Mouse (Mus musculus) CH12.LX (cell line): Measurements from ENCODE around the gene Ssh2. TPM values are rescaled to one million over a fixed set of nuclear protein-coding genes. Genes with fewer than 3 reads are reported as not detected.

Experiments
- DNase-seq: peaks from one replicate; pipeline ENCODE4 v3.0.0-alpha.2; 2013; ENCODE audit errors: extremely low read depth
- H3K27ac ChIP-seq: 2 replicates; pipeline ENCODE4 v1.5.1; 2012; ENCODE audit warnings: low read depth, mild to moderate bottlenecking, control low read depth, moderate library complexity; ENCODE audit not compliant: insufficient read depth
- H3K27me3 ChIP-seq: replicated peaks from 2 replicates; pipeline ENCODE3; 2012; ENCODE audit warnings: inconsistent platforms
- H3K36me3 ChIP-seq, 2 experiments: replicated peaks in 1 of 2; 2 replicates each; pipeline versions ENCODE3 to v1.6.1; 2012; ENCODE audit warnings: inconsistent platforms in 1 of 2, low read length in 1 of 2, mild to moderate bottlenecking in 1 of 2, mixed read lengths in 1 of 2, moderate library complexity in 1 of 2; ENCODE audit not compliant: control insufficient read depth in 1 of 2, insufficient read depth in 1 of 2
- H3K4me1 ChIP-seq, 2 experiments: 2 replicates each; pipeline ENCODE4 v1.6.1; 2012; ENCODE audit warnings: inconsistent platforms in 1 of 2, moderate library complexity in 1 of 2; ENCODE audit not compliant: insufficient read depth in 2 of 2, control insufficient read depth in 1 of 2
- H3K4me2 ChIP-seq: 2 replicates; pipeline ENCODE4 v1.6.1; 2012; ENCODE audit warnings: low read depth, mild to moderate bottlenecking, control low read depth; ENCODE audit not compliant: poor library complexity, insufficient read depth, severe bottlenecking
- H3K4me3 ChIP-seq, 3 experiments: fragments of 150-350 bp in 1 of 3; sonication (generic) in 1 of 3; replicated peaks in 1 of 3; 2 replicates each; pipeline versions ENCODE3 to v1.5.1; 2011 to 2012; ENCODE audit warnings: low read depth in 2 of 3, low read length in 2 of 3, mild to moderate bottlenecking in 2 of 3, moderate library complexity in 2 of 3, control low read depth in 1 of 3, improper control_type of control experiment in 1 of 3, inconsistent platforms in 1 of 3, mixed read lengths in 1 of 3; ENCODE audit not compliant: poor library complexity in 1 of 3
- H3K79me2 ChIP-seq: replicated peaks from 2 replicates; pipeline ENCODE4 v1.6.1; 2012; ENCODE audit warnings: mild to moderate bottlenecking, moderate library complexity; ENCODE audit not compliant: control insufficient read depth, poor library complexity, insufficient read depth, severe bottlenecking; ENCODE audit errors: extremely low read depth
- H3K9ac ChIP-seq: 2 replicates; pipeline ENCODE4 v1.6.1; 2012; ENCODE audit warnings: low read depth, mild to moderate bottlenecking, control low read depth, moderate library complexity; ENCODE audit not compliant: insufficient read depth
- H3K9me3 ChIP-seq: replicated peaks from 2 replicates; pipeline ENCODE3; 2012; ENCODE audit warnings: low read length, inconsistent platforms, mixed read lengths
- BHLHE40 ChIP-seq: IDR thresholded peaks from 2 replicates; pipeline ENCODE4 v1.6.1; 2011; ENCODE audit warnings: mild to moderate bottlenecking, low read depth, low read length, improper control_type of control experiment
- CHD1 ChIP-seq: IDR thresholded peaks from 2 replicates; pipeline ENCODE4 v1.6.1; 2012; ENCODE audit warnings: low read depth, low read length, improper control_type of control experiment, inconsistent platforms
- CTCF ChIP-seq, 2 experiments: IDR thresholded peaks in 1 of 2; conservative IDR thresholded peaks in 1 of 2; 2 replicates each; pipeline ENCODE4 v1.5.1; 2011 to 2012; ENCODE audit warnings: low read depth in 2 of 2, low read length in 2 of 2, improper control_type of control experiment in 1 of 2, inconsistent platforms in 1 of 2, mild to moderate bottlenecking in 1 of 2, moderate library complexity in 1 of 2
- EP300 ChIP-seq: IDR thresholded peaks from 2 replicates; pipeline ENCODE4 v1.6.1; 2011; ENCODE audit warnings: low read length, improper control_type of control experiment
- ETS1 ChIP-seq: conservative IDR thresholded peaks from 2 replicates; pipeline ENCODE4 v1.6.1; 2012; ENCODE audit warnings: low read depth, mild to moderate bottlenecking, inconsistent platforms, low read length, improper control_type of control experiment, moderate library complexity
- GABPA ChIP-seq: IDR thresholded peaks from 2 replicates; pipeline ENCODE4 v1.6.1; 2012; ENCODE audit warnings: low read depth, low read length, improper control_type of control experiment, inconsistent platforms; ENCODE audit not compliant: insufficient replicate concordance
- HCFC1 ChIP-seq: IDR thresholded peaks from 2 replicates; pipeline ENCODE4 v1.6.1; 2012; ENCODE audit warnings: low read depth, mild to moderate bottlenecking, inconsistent platforms, low read length, improper control_type of control experiment
- IRF4 ChIP-seq: IDR thresholded peaks from 2 replicates; pipeline ENCODE4 v1.6.1; 2014; ENCODE audit warnings: low read depth, mild to moderate bottlenecking, inconsistent platforms, low read length, improper control_type of control experiment
- JUN ChIP-seq: IDR thresholded peaks from 2 replicates; pipeline ENCODE4 v1.6.1; 2011; ENCODE audit warnings: low read depth, mild to moderate bottlenecking, low read length, improper control_type of control experiment, moderate library complexity; ENCODE audit not compliant: insufficient read depth
- JUND ChIP-seq: conservative IDR thresholded peaks from 2 replicates; pipeline ENCODE4 v1.6.1; 2011; ENCODE audit warnings: low read depth, low read length, improper control_type of control experiment
- KAT2A ChIP-seq: IDR thresholded peaks from 2 replicates; pipeline ENCODE4 v1.6.1; 2012; ENCODE audit warnings: low read length, improper control_type of control experiment, inconsistent platforms; ENCODE audit not compliant: insufficient replicate concordance
- MAFK ChIP-seq: IDR thresholded peaks from 2 replicates; pipeline ENCODE4 v1.6.1; 2011; ENCODE audit warnings: low read length, improper control_type of control experiment; ENCODE audit not compliant: insufficient replicate concordance
- MAX ChIP-seq: IDR thresholded peaks from 2 replicates; pipeline ENCODE4 v1.6.1; 2011; ENCODE audit warnings: low read length, improper control_type of control experiment
- MAZ ChIP-seq: IDR thresholded peaks from 2 replicates; pipeline ENCODE4 v1.6.1; 2012; ENCODE audit warnings: low read depth, mild to moderate bottlenecking, inconsistent platforms, low read length, improper control_type of control experiment, moderate library complexity
- MXI1 ChIP-seq: IDR thresholded peaks from 2 replicates; pipeline ENCODE4 v1.6.1; 2011; ENCODE audit warnings: mild to moderate bottlenecking, low read depth, low read length, improper control_type of control experiment
- MYC ChIP-seq: IDR thresholded peaks from 2 replicates; pipeline ENCODE4 v1.6.1; 2011; ENCODE audit warnings: low read depth, mild to moderate bottlenecking, improper control_type of control experiment, low read length
- NRF1 ChIP-seq: IDR thresholded peaks from 2 replicates; pipeline ENCODE4 v1.6.1; 2014; ENCODE audit warnings: low read depth, mild to moderate bottlenecking, inconsistent platforms, low read length, improper control_type of control experiment, moderate library complexity
- PAX5 ChIP-seq: IDR thresholded peaks from 2 replicates; pipeline ENCODE4 v1.6.1; 2012; ENCODE audit warnings: low read length, inconsistent platforms, mixed read lengths
- POLR2A ChIP-seq: IDR thresholded peaks from 2 replicates; pipeline ENCODE4 v1.6.1; 2011; ENCODE audit warnings: low read depth, mild to moderate bottlenecking, improper control_type of control experiment, low read length
- POLR2AphosphoS2 ChIP-seq: IDR thresholded peaks from 2 replicates; pipeline ENCODE4 v1.6.1; 2011; ENCODE audit warnings: low read depth, low read length, improper control_type of control experiment
- RCOR1 ChIP-seq: conservative IDR thresholded peaks from 2 replicates; pipeline ENCODE4 v1.6.1; 2012; ENCODE audit warnings: low read depth, mild to moderate bottlenecking, inconsistent platforms, low read length, improper control_type of control experiment
- SMC3 ChIP-seq: IDR thresholded peaks from 2 replicates; pipeline ENCODE4 v1.6.1; 2011; ENCODE audit warnings: low read depth, low read length, improper control_type of control experiment
- TBP ChIP-seq: conservative IDR thresholded peaks from 2 replicates; pipeline ENCODE4 v1.6.1; 2011; ENCODE audit warnings: low read depth, low read length, improper control_type of control experiment
- TCF12 ChIP-seq: IDR thresholded peaks from 2 replicates; pipeline ENCODE4 v1.6.1; 2014; ENCODE audit warnings: low read depth, mild to moderate bottlenecking, inconsistent platforms, low read length, improper control_type of control experiment
- UBTF ChIP-seq: IDR thresholded peaks from 2 replicates; pipeline ENCODE4 v1.6.1; 2012; ENCODE audit warnings: low read depth, mild to moderate bottlenecking, inconsistent platforms, low read length, improper control_type of control experiment, moderate library complexity
- USF1 ChIP-seq: IDR thresholded peaks from 2 replicates; pipeline ENCODE4 v1.6.1; 2014; ENCODE audit warnings: low read depth, mild to moderate bottlenecking, inconsistent platforms, low read length, improper control_type of control experiment
- USF2 ChIP-seq: conservative IDR thresholded peaks from 2 replicates; pipeline ENCODE4 v1.6.1; 2011; ENCODE audit warnings: low read depth, low read length, improper control_type of control experiment
- ZC3H11A ChIP-seq: IDR thresholded peaks from 2 replicates; pipeline ENCODE4 v1.6.1; 2012; ENCODE audit warnings: low read depth, mild to moderate bottlenecking, inconsistent platforms, low read length, improper control_type of control experiment
- ZKSCAN1 ChIP-seq: IDR thresholded peaks from 2 replicates; pipeline ENCODE4 v1.6.1; 2012; ENCODE audit warnings: low read depth, inconsistent platforms, low read length, improper control_type of control experiment, borderline replicate concordance
- ZNF384 ChIP-seq: IDR thresholded peaks from 2 replicates; pipeline ENCODE4 v1.6.1; 2012; ENCODE audit warnings: low read depth, low read length, improper control_type of control experiment, inconsistent platforms
- dilution Hi-C: fragments of 300-500 bp; cut with MboI; formaldehyde crosslinking; loops from 2 replicates; pipeline ENCODE4 v1.14.3; 2020; ENCODE audit warnings: low sequenced_read_pairs; ENCODE audit not compliant: extremely low pct_unique_long_range_greater_than_20kb, extremely low pct_ligation_motif_present
- in situ Hi-C: fragments of 300-500 bp; cut with MboI; formaldehyde crosslinking; loops from 3 replicates; pipeline ENCODE4 v1.14.3; 2019; ENCODE audit warnings: low sequenced_read_pairs, low pct_ligation_motif_present, low pct_unique_long_range_greater_than_20kb, mixed read lengths
- polyA plus RNA-seq: library from polyadenylated mRNA; unstranded; fragments of >175 nt; gene quantifications from 2 replicates; pipeline ENCODE4 v1.2.1, GENCODE M21; 2012; ENCODE audit warnings: low read depth; ENCODE audit not compliant: insufficient read length
- total RNA-seq, 2 experiments: library from RNA; depleted of rRNA; stranded (reverse); fragments of 300-350 nt in 1 of 2; fragments of >200 nt in 1 of 2; gene quantifications; 2 replicates each; pipeline ENCODE4 v1.2.3; 2012 to 2014

The Ssh2 gene
- total and polyA plus RNA-seq, 3 experiments: 5.9 to 14.6 (median 6.3) TPM

DNA sequence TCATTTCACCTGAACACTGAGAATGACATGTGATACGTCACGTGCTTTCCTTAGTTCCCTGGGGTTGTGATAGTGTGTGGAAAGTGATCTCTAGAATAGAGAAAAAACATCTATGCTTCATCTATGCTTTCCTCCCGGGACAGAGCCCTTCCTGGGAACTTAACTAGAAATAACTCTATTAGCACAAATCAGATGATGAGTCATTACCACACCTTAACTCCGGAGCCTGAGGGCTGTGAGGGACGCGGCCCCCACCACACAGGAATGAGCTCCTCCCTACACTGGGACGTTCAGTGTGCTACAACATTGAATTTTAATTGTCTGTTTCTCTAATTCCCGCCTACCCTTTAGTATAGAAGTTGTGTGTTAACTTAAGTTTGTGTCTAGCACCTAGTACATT lies 224.9 kb downstream of the Ssh2 start:
- DNase-seq: no peak
- no peak overlapping the region for H3K9ac ChIP-seq
- H3K79me2 ChIP-seq: no peaks in the 10 kb centered on the region
- H3K36me3 ChIP-seq: peaks cover 11 to 46% of the 10 kb centered on the region in 2 experiments
- H3K4me3 ChIP-seq: no peak overlapping the region
- in situ Hi-C loops (loop anchor here (10.0 kb wide), 3 partner anchors 96 to 336 kb away; partner anchors contain the start of gene Ssh2), dilution Hi-C loops (no loop called here)
- no peak overlapping the region for H3K4me2 ChIP-seq
- H3K27me3 ChIP-seq: no peaks in the 10 kb centered on the region
- no peak for TF ChIP-seq CTCF (conservative IDR thresholded peaks at IDR 0.05 in 1 of 2, IDR thresholded peaks at IDR 0.05 in 1 of 2; ENCODE audit: low read depth in 2 of 2, low read length in 2 of 2)
- TF ChIP-seq, all 38 proteins: peak for 0
- Histone ChIP-seq H3K4me1 (peaks cover 22 to 55% of the 10 kb centered on the region in 2 experiments), H3K9me3 (no peaks in the 10 kb centered on the region), H3K27ac (no peak overlapping the region)

DNA sequence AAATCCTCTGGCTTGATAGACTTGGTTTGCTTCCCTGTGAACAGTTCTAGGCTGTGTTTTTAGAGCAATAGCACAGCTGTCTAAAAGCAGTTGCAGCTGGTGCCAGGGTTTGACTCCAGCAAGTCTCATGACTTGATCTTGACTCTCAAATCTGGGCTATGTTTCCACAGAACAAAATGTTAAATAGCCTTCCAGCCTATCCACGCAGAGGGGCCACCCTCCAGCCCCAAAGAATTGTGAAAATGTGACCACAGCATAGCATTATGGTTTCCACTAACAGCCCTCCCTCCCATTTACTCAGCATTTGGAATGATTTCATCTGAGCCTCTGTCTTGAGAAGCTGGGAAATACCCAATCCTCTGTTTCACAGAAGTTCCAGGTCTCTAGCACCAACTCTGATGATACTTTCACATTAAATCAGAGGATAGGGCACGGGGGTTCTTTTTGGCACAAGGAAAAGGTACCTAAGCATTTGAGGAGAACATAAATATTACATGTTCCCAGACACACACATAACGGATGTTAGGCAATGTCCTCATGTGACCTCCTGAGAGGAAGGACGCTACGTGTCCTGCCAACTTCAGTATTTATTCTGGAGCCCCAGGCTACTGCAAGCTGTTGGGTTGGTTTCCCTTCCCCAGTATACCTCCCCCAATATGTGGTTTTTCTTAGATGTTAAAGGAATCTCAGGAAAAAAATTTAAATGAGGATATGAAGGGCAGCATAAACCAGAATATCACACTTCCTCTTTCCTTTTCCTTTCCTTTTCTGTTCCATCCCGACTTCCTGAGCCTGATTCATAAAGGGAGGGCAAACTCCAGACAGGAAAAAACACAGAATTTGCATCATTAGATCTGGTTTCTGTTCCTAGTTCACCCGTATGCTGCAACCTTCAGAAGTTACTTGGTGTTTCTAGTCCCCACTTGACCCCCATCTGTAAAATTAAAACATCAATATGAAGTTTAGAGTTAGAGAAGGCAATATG lies 226.4 kb downstream of the Ssh2 start:
- Histone ChIP-seq H3K9me3 (no peaks in the 10 kb centered on the region), H3K27ac (peak overlapping the region; percentile 56), H3K9ac (peak overlapping the region; percentile 45), H3K4me2 (peak overlapping the region; percentile 72), H3K36me3 (peaks cover 11 to 45% of the 10 kb centered on the region in 2 experiments), H3K4me1 (peaks cover 25 to 69% of the 10 kb centered on the region in 2 experiments), H3K27me3 (no peaks in the 10 kb centered on the region), H3K4me3 (no peak overlapping the region), H3K79me2 (no peaks in the 10 kb centered on the region)
- DNase-seq: peak; percentile 58
- in situ Hi-C loops (loop anchor here (10.0 kb wide), 3 partner anchors 98 to 338 kb away; partner anchors contain the start of gene Ssh2), dilution Hi-C loops (no loop called here)
- TF ChIP-seq UBTF (no peak), SMC3 (no peak), CTCF (conservative IDR thresholded peaks at IDR 0.05 in 1 of 2, IDR thresholded peaks at IDR 0.05 in 1 of 2; ENCODE audit: low read depth in 2 of 2, low read length in 2 of 2) (no peak), TBP (no peak), ZNF384 (peak; percentile 13; the same call in 1 of the 2 replicates), GABPA (no peak), MAX (no peak), NRF1 (no peak), MYC (peak; percentile 24; the same call in 1 of the 2 replicates), JUND (peak; percentile 82), ETS1 (peak; percentile 79), TCF12 (peak; percentile 60), HCFC1 (peak; percentile 36; the same call in 1 of the 2 replicates), ZC3H11A (no peak), MAZ (no peak), MXI1 (no peak; the same call in 1 of the 2 replicates), PAX5 (no peak), RCOR1 (peak; percentile 96), MAFK (peak; percentile 58; the same call in 1 of the 2 replicates), POLR2A (no peak), EP300 (peak; percentile 96), CHD1 (no peak), BHLHE40 (peak; percentile 49), USF1 (no peak), POLR2AphosphoS2 (no peak), ZKSCAN1 (no peak), USF2 (no peak), JUN (peak; percentile 81), KAT2A (no peak), IRF4 (peak; percentile 97)
